Mouse (Mus musculus): ENCODE data around the gene Sstr1. TPM values are rescaled to one million over a fixed set of nuclear protein-coding genes. Genes with fewer than 3 reads are reported as not detected.

Sstr1 gene
- total RNA-seq (2023) = not detected in 2 replicates

DNA sequence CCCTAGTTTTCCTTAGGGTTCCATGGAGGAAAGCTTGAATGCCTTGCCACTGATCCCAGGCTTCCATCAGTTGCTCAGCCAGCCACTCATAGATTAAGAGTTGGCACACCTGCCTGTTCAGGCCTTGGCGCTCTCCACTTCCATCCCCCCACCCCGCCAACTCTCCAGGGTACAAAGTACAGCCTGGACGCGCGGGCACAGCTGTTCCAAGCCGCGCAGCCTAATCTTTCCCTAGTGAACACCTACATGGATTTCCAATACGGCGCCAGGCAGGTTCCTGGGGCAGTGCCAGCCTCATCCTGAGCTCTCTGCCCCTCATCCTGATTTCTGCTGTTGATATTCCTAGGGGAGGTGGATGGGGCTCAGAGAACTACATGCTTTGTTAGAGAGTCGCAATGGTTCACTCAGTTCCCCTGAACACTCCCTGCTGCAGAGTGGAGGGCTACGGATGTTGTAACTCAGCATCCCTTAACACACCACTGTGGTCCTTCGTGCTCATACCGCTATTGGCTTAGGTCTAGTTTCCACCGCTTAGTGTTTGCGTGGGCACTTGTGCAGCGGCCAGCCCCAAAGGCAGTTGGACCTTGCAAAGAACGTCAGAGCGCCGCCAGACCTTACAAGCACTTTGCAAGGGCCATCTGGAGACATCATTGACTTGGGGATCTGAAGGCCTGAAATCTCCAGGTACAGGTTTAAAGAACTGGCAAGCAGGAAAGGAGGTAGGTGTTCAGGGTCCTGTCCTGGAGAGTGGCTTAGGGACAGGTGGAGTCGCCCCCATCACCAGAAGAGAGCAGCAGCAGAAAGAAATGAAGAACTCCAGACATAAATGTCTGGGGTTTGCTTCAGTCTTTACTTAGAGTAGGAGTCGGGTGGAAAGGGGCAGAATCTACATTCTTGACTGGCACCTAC, at the start of gene Sstr1:
Sstr1 (plus strand) TSS at position 610 of the 909 bp plus-strand sequence.

Other genes with a start within 250 kb of the Sstr1 start
- gene Clec14a, start 57.5 kb downstream of the Sstr1 start, total RNA-seq (2023) = not detected in 2 replicates

Data from neutrophil, adult 65 days (primary cell).